Comparison of ENCODE assay signal across 6 mouse cellular contexts in the genomic region with DNA sequence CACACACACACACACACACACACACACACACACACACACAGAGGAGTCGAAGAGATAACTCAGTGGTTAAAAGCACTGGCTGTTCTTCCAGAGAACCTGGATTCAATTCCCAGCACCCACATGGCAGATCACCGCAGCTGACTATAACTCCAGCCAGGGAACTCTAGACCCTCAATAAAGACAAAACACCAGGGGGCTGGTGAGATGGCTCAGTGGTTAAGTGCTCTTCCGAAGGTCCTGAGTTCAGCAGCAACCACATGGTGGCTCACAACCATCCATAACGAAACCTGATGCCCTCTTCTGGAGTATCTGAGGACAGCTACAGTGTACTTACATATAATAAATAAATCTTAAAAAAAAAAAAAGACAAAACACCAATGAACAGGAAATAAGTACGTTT. TPM values are rescaled to one million over a fixed set of nuclear protein-coding genes. Genes with fewer than 3 reads are reported as not detected.
DNase-seq lines count a peak whose midpoint lies in the region; ATAC-seq and TF ChIP-seq lines count a peak whose summit lies in the region.
"Not testable (repeated sequence)": the region's sequence is repeated elsewhere in the genome, so short reads cannot be mapped to it uniquely, and the experiment has no call there.

No protein-coding gene starts in this region.

- H3K9ac ChIP-seq in hindbrain, postnatal 0 days (replicated peaks; ENCODE audit: low read length); midbrain, embryonic 11.5 days (ENCODE audit: low read length): not testable (repeated sequence)

- peak overlapping the region; percentile 83 for H3K4me3 ChIP-seq in E14TG2a.4 (replicated peaks; ENCODE audit: low read length)
- H3K4me3 ChIP-seq in gastrocnemius, adult 2 months; hindbrain, postnatal 0 days (ENCODE audit: low read length); midbrain, embryonic 11.5 days (ENCODE audit: low read depth, low read length): not testable (repeated sequence)

- not testable (repeated sequence) for H3K4me2 ChIP-seq in hindbrain, postnatal 0 days (ENCODE audit: low read depth, low read length); midbrain, embryonic 11.5 days

- not testable (repeated sequence) for H3K27me3 ChIP-seq in E14TG2a.4 (ENCODE audit: insufficient read depth, low read length); hindbrain, postnatal 0 days (ENCODE audit: insufficient read depth, low read length); midbrain, embryonic 11.5 days (ENCODE audit: control insufficient read depth, insufficient read depth, low read length)

- H3K27ac ChIP-seq in gastrocnemius, adult 2 months; hindbrain, postnatal 0 days; midbrain, embryonic 11.5 days (ENCODE audit: low read depth, low read length): not testable (repeated sequence)

- peak; percentile 62 for DNase-seq in ES-CJ7 (ENCODE audit: low read depth, low spot score)
- DNase-seq in R1 (ENCODE audit: low read depth, low spot score): peak; percentile 34
- DNase-seq in gastrocnemius, adult 2 months; hindbrain, postnatal 0 days (ENCODE audit: low spot score): not testable (repeated sequence)
- peak; percentile 64 for DNase-seq in midbrain, embryonic 11.5 days (ENCODE audit: low spot score, missing footprints)

- H3K4me1 ChIP-seq in E14TG2a.4 (replicated peaks; ENCODE audit: low read depth, low read length): peaks cover 91% of the 10 kb centered on the region
- H3K4me1 ChIP-seq in hindbrain, postnatal 0 days (ENCODE audit: insufficient read depth, low read length); midbrain, embryonic 11.5 days (ENCODE audit: control insufficient read depth, insufficient read depth, low read length): not testable (repeated sequence)

- TF ChIP-seq CTCF in E14TG2a.4 (conservative IDR thresholded peaks at IDR 0.05; ENCODE audit: low read length): not testable (repeated sequence)
- peak; percentile 8; the same call in 1 of the 2 replicates for TF ChIP-seq CTCF in gastrocnemius, adult 2 months (IDR thresholded peaks at IDR 0.05)
- TF ChIP-seq CTCF in hindbrain, postnatal 0 days (IDR thresholded peaks at IDR 0.05; ENCODE audit: low read depth): peak; percentile 14; the same call in 1 of the 2 replicates

- WGBS in hindbrain, postnatal 0 days: 67% methylated on average over 5 of the region's 5 CpGs
- 81% methylated on average over 5 of the region's 5 CpGs for WGBS in midbrain, embryonic 11.5 days

- intact Hi-C loops in gastrocnemius, adult 2 months (cut with DNase I): not testable (repeated sequence)

- ATAC-seq in hindbrain, postnatal 0 days; midbrain, embryonic 11.5 days (ENCODE audit: low FRiP score): not testable (repeated sequence)

- H3K9me3 ChIP-seq in E14TG2a.4 (ENCODE audit: low read length); hindbrain, postnatal 0 days (ENCODE audit: low read length); midbrain, embryonic 11.5 days (ENCODE audit: control insufficient read depth, low read length): not testable (repeated sequence)

- peaks cover 80% of the 10 kb centered on the region for H3K36me3 ChIP-seq in E14TG2a.4 (ENCODE audit: insufficient read depth, low read length)
- H3K36me3 ChIP-seq in hindbrain, postnatal 0 days (ENCODE audit: insufficient read depth, low read length): peaks cover 13% of the 10 kb centered on the region
- H3K36me3 ChIP-seq in midbrain, embryonic 11.5 days (ENCODE audit: control insufficient read depth, insufficient read depth, low read length): not testable (repeated sequence)

RNA-seq across cellular contexts. Expression of gene Fbrsl1, which starts 12.1 kb away (rescaled TPM):
- total RNA-seq in gastrocnemius, adult 2 months (2021): 10 to 100 TPM; 32.7 to 36.8 TPM
- 38.0 and 41.1 TPM in 2 replicates for total RNA-seq in hindbrain, postnatal 0 days (2014; rRNA removed)
- 15.4 and 18.8 TPM in 2 replicates for polyA plus RNA-seq in hindbrain, postnatal 0 days (2015; fragmentation: Nextera tagmentation; extraction: Ambion mirVana)
- polyA plus RNA-seq in midbrain, embryonic 11.5 days (2014; fragmentation: Nextera tagmentation; extraction: Ambion mirVana): 11.3 and 14.9 TPM in 2 replicates
